Mouse (Mus musculus) CD4-positive, CD25-positive, alpha-beta regulatory T cell, adult 4 months (primary cell): Measurements from ENCODE around the gene Defa30. TPM values are rescaled to one million over a fixed set of nuclear protein-coding genes. Genes with fewer than 3 reads are reported as not detected.
"Not testable (repeated sequence)": the region's sequence is repeated elsewhere in the genome, so short reads cannot be mapped to it uniquely, and the experiment has no call there.

ENCODE experiments used
- ATAC-seq: one replicate; pipeline ENCODE4 v1.8.0; 2017
- polyA plus RNA-seq, 2 experiments: library from polyadenylated mRNA; unstranded; fragments of 100-300 nt; shearing (Covaris generic); gene quantifications; one replicate each; pipeline ENCODE4 v1.2.1; 2017

Defa30 gene
- not detected for polyA plus RNA-seq

GRCm38 (mm10) chr8:21134342-21134741, at the start of gene Defa30:
Gene Defa30, plus strand, starts transcription at chr8:21134642.
- ATAC-seq: not testable (repeated sequence)

- no peak for ATAC-seq
Observed at GRCm38 (mm10) chr8:21093106-21093505, 41.3 kb upstream of the Defa30 start.

GRCm38 (mm10) chr8:21095950-21096349, 38.5 kb upstream of the Defa30 start, which contains the start of gene Gm14851:
Gene Gm14851, minus strand, starts transcription at chr8:21096050.
- not testable (repeated sequence) for ATAC-seq

GRCm38 (mm10) chr8:21161977-21162376, 27.5 kb downstream of the Defa30 start, which contains the start of gene Defa22:
Gene Defa22, plus strand, starts transcription at chr8:21162277.
- not testable (repeated sequence) for ATAC-seq

Other genes with a start within 250 kb of the Defa30 start
- not detected for gene Defb33, start 242.0 kb upstream of the Defa30 start, polyA plus RNA-seq
- not detected for gene Gm15056, start 232.0 kb upstream of the Defa30 start, polyA plus RNA-seq
- gene Gm6040, start 212.6 kb upstream of the Defa30 start, polyA plus RNA-seq: not detected
- gene AY761185, start 189.9 kb upstream of the Defa30 start, polyA plus RNA-seq: not detected
- gene Defa21, start 109.1 kb upstream of the Defa30 start, polyA plus RNA-seq: not detected
- not detected for gene Defa23, start 79.6 kb upstream of the Defa30 start, polyA plus RNA-seq
- not detected for gene Defa35, start 69.6 kb upstream of the Defa30 start, polyA plus RNA-seq
- not detected for gene Defa25, start 50.2 kb upstream of the Defa30 start, polyA plus RNA-seq
- not detected for gene Gm14851, start 38.6 kb upstream of the Defa30 start, polyA plus RNA-seq
- gene Defa22, start 27.6 kb downstream of the Defa30 start, polyA plus RNA-seq: not detected
- gene Defa31, start 57.0 kb downstream of the Defa30 start, polyA plus RNA-seq: not detected
- not detected for gene Gm15293, start 66.9 kb downstream of the Defa30 start, polyA plus RNA-seq
- not detected for gene Gm15292, start 115.1 kb downstream of the Defa30 start, polyA plus RNA-seq
- not detected for gene Defa27, start 180.9 kb downstream of the Defa30 start, polyA plus RNA-seq
- not detected for gene Defa29, start 192.4 kb downstream of the Defa30 start, polyA plus RNA-seq
- gene Defa2, start 243.9 kb downstream of the Defa30 start, polyA plus RNA-seq: not detected